Mouse (Mus musculus) midbrain, embryonic 15.5 days (tissue): ENCODE data around the gene Tubb4b. TPM values are rescaled to one million over a fixed set of nuclear protein-coding genes. Genes with fewer than 3 reads are reported as not detected.

Experiments
- ATAC-seq: fragments of 200-750 bp; cut with Nextera tagmentation; replicated peaks from 2 replicates; pipeline ENCODE4 v1.8.0; 2017; ENCODE audit warnings: moderate TSS enrichment
- H3K27ac ChIP-seq: fragments of 300-500 bp; sonication (generic); 2 replicates; pipeline ENCODE4 v1.5.1; 2015; ENCODE audit warnings: mild to moderate bottlenecking, inconsistent platforms
- H3K27me3 ChIP-seq: fragments of 300-500 bp; sonication (generic); replicated peaks from 2 replicates; pipeline ENCODE4 v1.6.1; 2015; ENCODE audit warnings: inconsistent platforms
- H3K36me3 ChIP-seq: fragments of 300-500 bp; sonication (generic); replicated peaks from 2 replicates; pipeline ENCODE4 v1.6.1; 2015; ENCODE audit warnings: inconsistent platforms
- H3K4me1 ChIP-seq: fragments of 300-500 bp; sonication (generic); 2 replicates; pipeline ENCODE4 v1.6.1; 2015; ENCODE audit warnings: inconsistent platforms
- H3K4me2 ChIP-seq: fragments of 300-500 bp; sonication (generic); 2 replicates; pipeline ENCODE4 v1.6.1; 2015; ENCODE audit warnings: inconsistent platforms, mild to moderate bottlenecking, moderate library complexity
- H3K4me3 ChIP-seq: fragments of 300-500 bp; sonication (generic); 2 replicates; pipeline ENCODE4 v1.5.1; 2015; ENCODE audit warnings: mild to moderate bottlenecking, inconsistent platforms
- H3K9ac ChIP-seq: fragments of 300-500 bp; sonication (generic); 2 replicates; pipeline ENCODE4 v1.6.1; 2015; ENCODE audit warnings: mild to moderate bottlenecking, inconsistent platforms
- H3K9me3 ChIP-seq: fragments of 300-500 bp; sonication (generic); 2 replicates; pipeline ENCODE4 v1.6.1; 2016; ENCODE audit warnings: inconsistent platforms
- WGBS: fragments of 180-500 bp; shearing (Covaris S2); methylation state at CpG from one replicate; pipeline ENCODE4 v1.1.7; 2015; ENCODE audit warnings: mixed read lengths; 5-methylcytosine and 5-hydroxymethylcytosine counted together
- polyA plus RNA-seq: library from polyadenylated mRNA; unstranded; fragments of >200 nt; fragmentation: Nextera tagmentation; extraction: Ambion mirVana; gene quantifications from 2 replicates; pipeline ENCODE4 v1.2.1, GENCODE M21; 2015

The Tubb4b gene
- polyA plus RNA-seq, 1 experiment from 2014 or later, result 364 TPM

- ATAC-seq, result no peak
- H3K4me3 ChIP-seq, result no peak overlapping the region
- peak overlapping the region; percentile 24; the same call in 1 of the 2 replicates for H3K4me2 ChIP-seq
Measured at GRCm38 (mm10) chr2:25195211-25196156, 29.0 kb downstream of the Tubb4b start.

GRCm38 (mm10) chr2:25194486-25195171, 29.9 kb downstream of the Tubb4b start:
- peaks cover 4% of the 10 kb centered on the region for H3K36me3 ChIP-seq
- WGBS, result 87% methylated on average over 17 of the region's 17 CpGs
- no peak for ATAC-seq
- peaks cover 29% of the 10 kb centered on the region for H3K27me3 ChIP-seq
- no peak overlapping the region for H3K4me3 ChIP-seq
- H3K27ac ChIP-seq, result no peak overlapping the region
- no peaks in the 10 kb centered on the region for H3K9me3 ChIP-seq
- no peak overlapping the region for H3K4me2 ChIP-seq
- H3K9ac ChIP-seq, result no peak overlapping the region
- H3K4me1 ChIP-seq, result 0 out of 2 replicates have a peak, but pooled peaks cover 5% of the 10 kb centered on the region

More at GRCm38 (mm10) chr2:25195211-25196156, 29.0 kb downstream of the Tubb4b start:
- Histone ChIP-seq H3K36me3 (peaks cover 13% of the 10 kb centered on the region), H3K4me1 (0 out of 2 replicates have a peak, but pooled peaks cover 5% of the 10 kb centered on the region), H3K27ac (no peak overlapping the region), H3K9me3 (no peaks in the 10 kb centered on the region), H3K27me3 (peaks cover 29% of the 10 kb centered on the region), H3K9ac (no peak overlapping the region)
- WGBS, result 19% methylated on average over 55 of the region's 55 CpGs

GRCm38 (mm10) chr2:25194006-25194405, 30.5 kb downstream of the Tubb4b start:
- Histone ChIP-seq H3K27me3 (peaks cover 29% of the 10 kb centered on the region), H3K4me3 (no peak overlapping the region), H3K27ac (no peak overlapping the region), H3K9me3 (no peaks in the 10 kb centered on the region), H3K36me3 (peaks cover 2% of the 10 kb centered on the region; the same call in 1 of the 2 replicates), H3K9ac (no peak overlapping the region), H3K4me1 (0 out of 2 replicates have a peak, but pooled peaks cover 5% of the 10 kb centered on the region), H3K4me2 (no peak overlapping the region)
- 76% methylated on average over 5 of the region's 5 CpGs for WGBS
- no peak for ATAC-seq

- Histone ChIP-seq H3K4me2 (no peak overlapping the region), H3K9me3 (no peaks in the 10 kb centered on the region), H3K4me1 (0 out of 2 replicates have a peak, but pooled peaks cover 5% of the 10 kb centered on the region), H3K4me3 (no peak overlapping the region), H3K9ac (no peak overlapping the region), H3K27ac (no peak overlapping the region), H3K27me3 (peaks cover 29% of the 10 kb centered on the region), H3K36me3 (no peaks in the 10 kb centered on the region)
- ATAC-seq, result peak; percentile 79
- 3% methylated on average over 6 of the region's 6 CpGs for WGBS
Measured at GRCm38 (mm10) chr2:25193330-25193770, 31.2 kb downstream of the Tubb4b start.

GRCm38 (mm10) chr2:25187841-25188240, 36.7 kb downstream of the Tubb4b start:
- WGBS, result 82% methylated on average over 6 of the region's 6 CpGs
- no peak overlapping the region for H3K4me3 ChIP-seq
- peaks cover 11% of the 10 kb centered on the region; the same call in 1 of the 2 replicates for H3K4me1 ChIP-seq
- no peak overlapping the region for H3K4me2 ChIP-seq
- no peak overlapping the region for H3K27ac ChIP-seq
- no peaks in the 10 kb centered on the region for H3K9me3 ChIP-seq
- ATAC-seq, result no peak
- no peaks in the 10 kb centered on the region for H3K36me3 ChIP-seq
- no peak overlapping the region for H3K9ac ChIP-seq
- no peaks in the 10 kb centered on the region for H3K27me3 ChIP-seq

- 25% methylated on average over 5 of the region's 5 CpGs for WGBS
- peaks cover 23% of the 10 kb centered on the region for H3K4me1 ChIP-seq
- ATAC-seq, result no peak; the same call in 1 of the 2 replicates
- H3K4me3 ChIP-seq, result peak overlapping the region; percentile 45
- no peaks in the 10 kb centered on the region for H3K36me3 ChIP-seq
- no peaks in the 10 kb centered on the region for H3K27me3 ChIP-seq
- peak overlapping the region; percentile 82 for H3K4me2 ChIP-seq
- no peak overlapping the region for H3K9ac ChIP-seq
- H3K9me3 ChIP-seq, result no peaks in the 10 kb centered on the region
- H3K27ac ChIP-seq, result peak overlapping the region; percentile 86; the same call in 1 of the 2 replicates
Measured at GRCm38 (mm10) chr2:25186575-25186930, 37.9 kb downstream of the Tubb4b start.

- WGBS, result under 1% methylated on average over 61 of the region's 64 CpGs
- Histone ChIP-seq H3K27me3 (no peaks in the 10 kb centered on the region), H3K9me3 (no peaks in the 10 kb centered on the region), H3K4me2 (peak overlapping the region; percentile 82), H3K9ac (peak overlapping the region; percentile 58), H3K27ac (peak overlapping the region; percentile 86), H3K4me3 (peak overlapping the region; percentile 45), H3K36me3 (no peaks in the 10 kb centered on the region), H3K4me1 (peaks cover 29% of the 10 kb centered on the region)
- peak; percentile 72 for ATAC-seq
Measured at GRCm38 (mm10) chr2:25185625-25186574, 38.6 kb downstream of the Tubb4b start.

GRCm38 (mm10) chr2:25184496-25184895, 40.0 kb downstream of the Tubb4b start:
- Histone ChIP-seq H3K4me1 (peaks cover 35% of the 10 kb centered on the region), H3K27me3 (no peaks in the 10 kb centered on the region), H3K4me2 (0 out of 2 replicates have a peak overlapping the region, but pooled peaks have one; percentile 82), H3K9ac (no peak overlapping the region), H3K36me3 (no peaks in the 10 kb centered on the region), H3K4me3 (no peak overlapping the region), H3K27ac (0 out of 2 replicates have a peak overlapping the region, but pooled peaks have one; percentile 86), H3K9me3 (no peaks in the 10 kb centered on the region)
- WGBS, result 89% methylated on average over 7 of the region's 7 CpGs
- ATAC-seq, result no peak

- WGBS, result 49% methylated on average over 2 of the region's 2 CpGs
- H3K9me3 ChIP-seq, result no peaks in the 10 kb centered on the region
- no peak for ATAC-seq
Measured at GRCm38 (mm10) chr2:25183336-25183735, 41.2 kb downstream of the Tubb4b start.

GRCm38 (mm10) chr2:25182664-25183063, 41.8 kb downstream of the Tubb4b start:
- 4% methylated on average over 6 of the region's 6 CpGs for WGBS
- peak overlapping the region; percentile 57 for H3K27ac ChIP-seq
- H3K9me3 ChIP-seq, result no peaks in the 10 kb centered on the region
- no peaks in the 10 kb centered on the region for H3K27me3 ChIP-seq
- ATAC-seq, result no peak
- peaks cover 43% of the 10 kb centered on the region for H3K4me1 ChIP-seq
- no peaks in the 10 kb centered on the region for H3K36me3 ChIP-seq
- H3K9ac ChIP-seq, result no peak overlapping the region; the same call in 1 of the 2 replicates
- H3K4me2 ChIP-seq, result peak overlapping the region; percentile 77
- peak overlapping the region; percentile 65 for H3K4me3 ChIP-seq

More at GRCm38 (mm10) chr2:25183336-25183735, 41.2 kb downstream of the Tubb4b start:
- Histone ChIP-seq H3K9ac (no peak overlapping the region), H3K27me3 (no peaks in the 10 kb centered on the region), H3K36me3 (no peaks in the 10 kb centered on the region), H3K4me2 (peak overlapping the region; percentile 77), H3K27ac (no peak overlapping the region), H3K4me1 (peaks cover 38% of the 10 kb centered on the region), H3K4me3 (peak overlapping the region; percentile 65)

- Histone ChIP-seq H3K36me3 (no peaks in the 10 kb centered on the region), H3K4me1 (peaks cover 50% of the 10 kb centered on the region), H3K9me3 (no peaks in the 10 kb centered on the region), H3K27me3 (no peaks in the 10 kb centered on the region), H3K4me3 (peak overlapping the region; percentile 65), H3K4me2 (peak overlapping the region; percentile 77), H3K27ac (peak overlapping the region; percentile 79), H3K9ac (peak overlapping the region; percentile 53)
- 0% methylated on average over 17 of the region's 17 CpGs for WGBS
- ATAC-seq, result no peak
Measured at GRCm38 (mm10) chr2:25181891-25182397, 42.6 kb downstream of the Tubb4b start.
